Mouse (Mus musculus): Measurements from ENCODE around the gene Zfp882.
"Not testable (repeated sequence)": the region's sequence is repeated elsewhere in the genome, so short reads cannot be mapped to it uniquely, and the experiment has no call there.

Gene Zfp882

GRCm38 (mm10) chr8:71908309-71909261 is at the start of gene Zfp882, which contains the start of gene Zfp617:
Gene Zfp882, plus strand, starts transcription at chr8:71908608.
Gene Zfp617, plus strand, starts transcription at chr8:71908635.
- peak; percentile 75 for DNase-seq (ENCODE audit: low spot score)

GRCm38 (mm10) chr8:71861551-71861950 is 46.9 kb upstream of the Zfp882 start:
- not testable (repeated sequence) for DNase-seq (ENCODE audit: low spot score)

- not testable (repeated sequence) for DNase-seq (ENCODE audit: low spot score)
Measured at GRCm38 (mm10) chr8:71862038-71862437, 46.4 kb upstream of the Zfp882 start.

GRCm38 (mm10) chr8:71881618-71882274 is 26.7 kb upstream of the Zfp882 start, which contains the start of gene Zfp709:
Gene Zfp709, plus strand, starts transcription at chr8:71882019.
- peak; percentile 60 for DNase-seq (ENCODE audit: low spot score)

GRCm38 (mm10) chr8:71900666-71901065 is 7.7 kb upstream of the Zfp882 start:
- not testable (repeated sequence) for DNase-seq (ENCODE audit: low spot score)

GRCm38 (mm10) chr8:71903084-71903483 is 5.3 kb upstream of the Zfp882 start:
- not testable (repeated sequence) for DNase-seq (ENCODE audit: low spot score)

- DNase-seq (ENCODE audit: low spot score), result no peak
Measured at GRCm38 (mm10) chr8:71906809-71907208, 1.6 kb upstream of the Zfp882 start.

GRCm38 (mm10) chr8:71907798-71908257 is 580 bp upstream of the Zfp882 start:
- DNase-seq (ENCODE audit: low spot score), result no peak

GRCm38 (mm10) chr8:71912286-71912685 is 3.9 kb downstream of the Zfp882 start:
- DNase-seq (ENCODE audit: low spot score), result no peak

- peak; percentile 91 for DNase-seq (ENCODE audit: low spot score)
Measured at GRCm38 (mm10) chr8:71922567-71923401, 14.4 kb downstream of the Zfp882 start.

- DNase-seq (ENCODE audit: low spot score), result no peak
Measured at GRCm38 (mm10) chr8:71925791-71926190, 17.4 kb downstream of the Zfp882 start.

- DNase-seq (ENCODE audit: low spot score), result no peak
Measured at GRCm38 (mm10) chr8:71926551-71926950, 18.1 kb downstream of the Zfp882 start.

- peak; percentile 64 for DNase-seq (ENCODE audit: low spot score)
Measured at GRCm38 (mm10) chr8:71927779-71928178, 19.4 kb downstream of the Zfp882 start.

- DNase-seq (ENCODE audit: low spot score), result not testable (repeated sequence)
Measured at GRCm38 (mm10) chr8:71938037-71938436, 29.6 kb downstream of the Zfp882 start.

- DNase-seq (ENCODE audit: low spot score), result peak; percentile 45
Measured at GRCm38 (mm10) chr8:71940293-71941208, 32.1 kb downstream of the Zfp882 start.

- no peak for DNase-seq (ENCODE audit: low spot score)
Measured at GRCm38 (mm10) chr8:71941776-71942175, 33.4 kb downstream of the Zfp882 start.

GRCm38 (mm10) chr8:71948624-71949023 is 40.2 kb downstream of the Zfp882 start:
- DNase-seq (ENCODE audit: low spot score), result no peak

GRCm38 (mm10) chr8:71950482-71951221 is 42.2 kb downstream of the Zfp882 start, which contains the start of gene Zfp961:
Gene Zfp961, plus strand, starts transcription at chr8:71951038.
- peak; percentile 99 for DNase-seq (ENCODE audit: low spot score)

GRCm38 (mm10) chr8:71951436-71952161 is 43.2 kb downstream of the Zfp882 start:
- no peak for DNase-seq (ENCODE audit: low spot score)

All from c-Kit-positive CD71-positive TER-119-positive erythroid progenitor cells, embryonic 14.5 days (primary cell).